Mouse (Mus musculus) cerebellum, adult 11-12 months (tissue): ENCODE data around the gene Zic3.

Source experiments
- DNase-seq: peaks from one replicate; pipeline ENCODE4 v3.0.0; 2022

Gene Zic3

GRCm38 (mm10) chrX:58042512-58042911 is 20.0 kb downstream of the Zic3 start:
- DNase-seq: no peak
